Mouse (Mus musculus): Measurements from ENCODE around the gene Irak1.

Irak1 gene

GRCm38 (mm10) chrX:74023188-74024049 lies at the start of gene Irak1:
TSS of gene Irak1 (minus strand) at chrX:74023918.
- DNase-seq (ENCODE audit: low read depth, low spot score), result peak; percentile 65

GRCm38 (mm10) chrX:74070794-74071193 lies 47.1 kb upstream of the Irak1 start:
- no peak for DNase-seq (ENCODE audit: low read depth, low spot score)

DNA sequence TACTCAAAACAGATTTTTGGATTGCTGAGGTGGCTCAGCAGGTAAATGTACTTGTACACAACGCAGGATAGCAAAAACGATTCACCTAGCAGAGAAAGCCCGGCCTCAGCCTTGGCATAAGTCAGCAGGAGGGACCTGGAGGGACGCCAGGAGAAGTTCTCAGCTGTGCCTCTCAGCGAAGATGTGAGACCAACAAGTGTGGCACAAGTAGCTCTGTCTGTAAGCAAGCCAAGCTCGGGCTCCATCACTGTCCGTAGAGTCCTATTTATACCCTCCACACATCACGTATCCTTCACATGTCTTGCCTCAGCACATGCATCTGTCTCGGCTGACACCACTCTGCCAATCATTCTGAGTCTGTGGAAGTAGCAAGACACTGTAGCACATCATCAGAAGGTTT lies 44.2 kb upstream of the Irak1 start:
- DNase-seq (ENCODE audit: low read depth, low spot score), result no peak

DNA sequence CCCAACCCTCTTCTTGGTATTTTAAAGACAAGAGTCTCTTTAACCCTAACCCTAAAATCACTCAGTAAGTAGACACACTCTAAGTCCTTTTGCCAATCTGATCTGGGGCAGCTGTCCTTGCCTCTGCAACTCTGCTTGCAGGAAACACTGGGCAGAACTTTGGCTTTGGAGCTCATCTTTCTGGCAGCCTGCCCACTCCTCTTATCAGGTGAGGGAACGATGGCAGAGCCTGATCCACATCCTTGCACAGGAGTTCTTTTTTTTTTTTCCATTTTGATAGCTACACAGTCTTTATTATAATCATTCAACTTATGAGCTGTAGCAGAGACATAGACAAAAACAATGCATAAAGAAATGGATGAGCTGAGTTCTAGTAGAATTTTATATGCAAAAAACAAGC lies 21.4 kb upstream of the Irak1 start:
- DNase-seq (ENCODE audit: low read depth, low spot score), result no peak

GRCm38 (mm10) chrX:74037702-74038375 lies 14.1 kb upstream of the Irak1 start:
- DNase-seq (ENCODE audit: low read depth, low spot score), result no peak

- no peak for DNase-seq (ENCODE audit: low read depth, low spot score)
Observed at GRCm38 (mm10) chrX:74030000-74030399, 6.3 kb upstream of the Irak1 start.

DNA sequence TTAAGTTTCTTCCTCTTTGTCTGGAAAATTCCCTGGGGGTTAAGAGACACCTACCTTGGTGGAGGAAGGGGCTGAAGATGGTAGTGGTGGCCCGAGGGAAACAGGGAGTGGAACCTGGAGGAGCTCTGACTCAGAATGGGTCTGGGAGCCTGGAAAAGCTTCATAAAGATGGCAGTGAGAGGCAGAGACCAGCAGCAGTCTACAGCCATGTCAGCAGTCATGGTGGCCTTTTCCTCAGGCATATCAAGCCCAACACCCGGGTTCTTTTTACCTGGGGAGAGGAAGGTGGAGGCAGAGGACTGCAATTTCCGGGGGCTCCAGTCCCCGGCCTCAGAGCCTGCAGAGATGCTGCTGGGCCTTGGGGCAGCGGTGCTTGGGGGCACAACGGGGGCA lies 927 bp downstream of the Irak1 start:
- DNase-seq (ENCODE audit: low read depth, low spot score), result no peak

DNA sequence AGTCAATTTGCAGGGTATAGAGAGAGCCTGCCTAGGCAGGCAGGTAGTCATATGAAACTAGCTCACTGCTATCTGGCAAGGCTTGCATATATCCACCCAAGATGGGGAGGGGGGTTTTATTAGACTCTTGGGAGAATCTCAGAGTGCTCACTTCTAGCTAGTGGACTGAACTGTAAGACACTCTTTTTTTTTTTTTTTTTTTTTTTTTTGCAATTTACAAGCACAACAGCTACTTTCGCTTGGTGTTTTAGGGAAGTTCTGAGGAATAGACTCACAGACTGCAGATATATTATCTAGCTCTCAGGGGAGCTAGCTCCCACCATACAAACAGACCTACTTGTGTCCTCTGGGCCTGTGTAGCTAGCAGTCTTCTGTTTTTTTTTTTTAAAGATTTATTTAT lies 9.1 kb downstream of the Irak1 start:
- no peak for DNase-seq (ENCODE audit: low read depth, low spot score)

DNA sequence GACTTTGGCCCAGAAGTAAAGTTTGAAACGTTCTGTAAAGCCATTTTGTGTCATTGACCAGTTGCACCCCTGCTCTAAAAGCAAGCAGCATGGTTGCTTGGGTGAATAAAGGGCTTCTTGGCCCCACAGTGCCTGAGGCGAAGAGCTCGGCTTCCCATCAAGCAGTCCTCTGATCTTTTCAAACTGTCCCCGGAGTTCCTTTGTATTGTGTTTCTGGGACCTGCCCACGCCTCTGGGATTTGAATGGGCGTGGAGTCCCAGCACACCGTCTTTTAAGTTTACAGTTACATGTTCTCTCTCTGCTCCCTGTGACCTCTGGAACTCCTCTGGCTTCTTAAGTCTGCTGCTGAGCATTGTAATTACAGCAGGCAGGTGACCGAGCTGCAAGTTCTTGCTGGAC lies 15.7 kb downstream of the Irak1 start:
- DNase-seq (ENCODE audit: low read depth, low spot score), result peak; percentile 89

DNA sequence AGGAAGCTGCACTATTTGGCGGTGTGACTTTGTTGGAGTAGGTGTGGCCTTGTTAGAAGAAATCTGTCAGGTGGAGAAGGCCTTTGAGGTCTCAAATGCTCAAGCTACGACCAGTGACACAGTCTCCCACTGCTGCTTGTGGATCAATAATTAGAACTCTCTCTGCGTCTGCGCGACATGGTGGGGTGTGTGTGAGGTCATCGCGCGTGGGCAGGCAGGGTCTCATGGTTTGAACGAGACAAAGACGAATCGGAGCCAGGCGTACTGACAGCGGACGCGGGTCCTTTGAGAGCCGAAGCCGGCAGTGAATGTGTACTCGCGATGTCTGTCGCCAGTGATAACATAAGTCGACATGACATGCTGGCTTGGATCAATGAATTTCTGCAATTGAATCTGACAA lies 17.3 kb downstream of the Irak1 start:
- peak; percentile 36 for DNase-seq (ENCODE audit: low read depth, low spot score)

DNA sequence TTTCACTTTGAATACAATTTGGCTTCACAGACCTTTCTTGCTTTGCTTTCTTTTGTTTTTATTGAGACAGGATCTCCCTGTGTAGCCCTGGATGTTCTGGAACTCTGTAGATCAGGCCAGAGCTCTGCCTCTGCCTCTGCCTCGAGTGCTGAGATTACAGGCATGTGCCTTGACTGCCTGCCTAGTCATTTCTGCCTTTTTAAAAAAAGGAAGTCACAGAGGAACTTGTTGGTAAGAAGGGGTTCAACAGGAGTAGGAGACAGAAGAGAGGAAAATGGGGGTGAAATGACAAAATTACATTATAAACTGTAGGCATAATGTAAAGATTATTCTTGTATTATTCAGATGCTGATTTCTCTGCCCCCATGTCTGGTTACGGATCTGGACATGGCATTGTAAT lies 20.1 kb downstream of the Irak1 start:
- no peak for DNase-seq (ENCODE audit: low read depth, low spot score)

GRCm38 (mm10) chrX:74001024-74001423 lies 22.7 kb downstream of the Irak1 start:
- DNase-seq (ENCODE audit: low read depth, low spot score), result no peak

- peak; percentile 93 for DNase-seq (ENCODE audit: low read depth, low spot score)
Observed at GRCm38 (mm10) chrX:73998911-73999869, 24.5 kb downstream of the Irak1 start.

GRCm38 (mm10) chrX:73977783-73978182 lies 45.9 kb downstream of the Irak1 start:
- DNase-seq (ENCODE audit: low read depth, low spot score), result no peak

GRCm38 (mm10) chrX:73976283-73976682 lies 47.4 kb downstream of the Irak1 start:
- no peak for DNase-seq (ENCODE audit: low read depth, low spot score)

DNA sequence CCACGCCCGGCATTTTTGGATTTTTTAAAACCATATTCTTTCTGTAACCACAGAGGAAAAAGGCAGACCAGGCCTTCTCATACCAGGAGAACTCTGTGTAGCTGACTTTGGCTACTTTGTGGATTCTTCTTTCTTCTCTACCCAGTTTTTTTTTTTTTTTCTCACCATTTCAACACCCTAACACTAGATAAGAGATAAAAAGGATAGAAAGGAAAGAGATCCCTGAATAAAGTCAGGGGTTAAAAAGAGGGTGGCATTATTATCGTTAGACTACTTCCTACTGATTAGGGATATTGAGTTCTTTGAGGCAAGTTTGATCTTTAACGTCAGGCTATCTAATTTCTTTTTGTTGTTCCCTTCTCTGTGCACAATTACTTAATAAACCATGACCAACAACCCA lies 50.9 kb downstream of the Irak1 start:
- DNase-seq (ENCODE audit: low read depth, low spot score), result no peak

DNA sequence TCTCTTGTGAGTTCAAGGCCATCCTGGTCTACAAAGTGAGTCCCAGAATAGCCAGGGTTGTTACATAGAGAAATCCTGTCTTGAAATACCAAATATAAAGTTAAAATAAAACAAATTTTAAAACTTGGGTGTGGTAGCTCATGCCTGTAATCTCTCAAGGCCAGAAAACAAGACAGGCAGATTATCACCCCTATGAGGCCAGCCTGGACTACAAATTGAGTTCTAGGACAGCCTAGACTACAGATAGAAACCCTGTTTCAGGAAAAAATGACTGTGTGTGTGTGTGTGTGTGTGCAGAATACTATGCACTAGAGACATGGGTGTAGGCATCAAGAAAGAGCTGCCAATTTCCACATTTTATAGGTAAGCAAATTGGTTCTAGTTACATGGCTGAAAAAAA lies 52.9 kb downstream of the Irak1 start:
- DNase-seq (ENCODE audit: low read depth, low spot score), result no peak

- peak; percentile 40 for DNase-seq (ENCODE audit: low read depth, low spot score)
Observed at GRCm38 (mm10) chrX:73969729-73970128, 54.0 kb downstream of the Irak1 start.

GRCm38 (mm10) chrX:73969167-73969566 lies 54.6 kb downstream of the Irak1 start:
- DNase-seq (ENCODE audit: low read depth, low spot score), result no peak

DNA sequence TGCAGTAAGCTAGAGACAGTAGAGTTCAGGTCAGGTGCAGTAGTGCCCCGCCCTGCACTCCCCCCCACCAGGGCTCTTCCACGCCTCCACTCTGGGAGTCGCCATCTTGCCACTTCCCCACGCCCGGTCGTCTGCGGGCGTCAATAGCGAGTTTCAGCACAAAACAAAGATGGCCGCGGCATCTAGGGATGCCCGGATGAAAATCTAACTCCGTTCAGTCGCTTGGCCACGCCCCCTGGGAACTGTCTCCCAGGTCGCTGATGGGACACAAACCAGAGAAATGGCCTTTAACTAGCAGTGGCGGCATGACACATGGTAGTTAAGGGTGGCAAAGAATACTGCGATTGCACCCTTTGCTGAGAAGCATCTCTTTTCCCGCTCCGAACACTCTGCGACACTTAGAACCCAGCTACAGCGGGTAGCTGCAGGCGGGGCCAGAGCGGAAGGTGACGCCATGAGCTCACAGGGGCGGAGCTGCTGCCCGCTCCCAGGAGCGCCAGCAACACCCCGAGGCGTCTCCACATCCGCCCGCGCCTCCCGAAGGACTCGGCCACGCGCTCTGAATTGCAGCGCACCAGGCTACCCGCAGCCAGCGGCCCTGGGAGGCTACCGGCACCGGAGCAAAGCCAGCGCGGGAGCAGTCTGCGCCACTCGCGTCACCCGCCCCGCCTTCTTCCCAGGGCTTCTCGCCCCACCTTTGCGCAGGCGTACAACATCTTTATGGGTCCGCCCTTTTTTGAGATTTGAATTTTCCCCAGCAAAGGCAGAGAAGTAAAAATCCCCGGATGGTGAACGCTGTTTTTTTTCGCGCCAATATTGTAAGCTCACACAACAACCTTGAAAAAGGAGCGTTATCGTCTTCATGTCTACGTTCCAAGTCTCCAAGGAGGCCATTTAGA lies 56.3 kb downstream of the Irak1 start:
- peak; percentile 93 for DNase-seq (ENCODE audit: low read depth, low spot score)

Measured in R1 (cell line).